Mouse (Mus musculus): Measurements from ENCODE around the gene Ralgapb.

GRCm38 (mm10) chr2:158541286-158541685 lies 131.6 kb downstream of the Ralgapb start:
- TF ChIP-seq CTCF (IDR thresholded peaks at IDR 0.05; ENCODE audit: low read depth, low read length) (no peak), POLR2A (IDR thresholded peaks at IDR 0.05; ENCODE audit: borderline replicate concordance, low read depth, low read length) (no peak)

Data from bone marrow macrophage, adult 2 months (primary cell).